8 mouse cellular contexts compared by ENCODE assay signal in genomic region chr12:116077855-116078366, GRCm38 (mm10). TPM values are rescaled to one million over a fixed set of nuclear protein-coding genes. Genes with fewer than 3 reads are reported as not detected.
DNase-seq lines count a peak whose midpoint lies in the region; ATAC-seq and TF ChIP-seq lines count a peak whose summit lies in the region.

No protein-coding gene starts in this region.

- no peaks in the 10 kb centered on the region for H3K36me3 ChIP-seq in kidney, postnatal 0 days (ENCODE audit: insufficient read depth, low read length)
- H3K36me3 ChIP-seq in embryonic facial prominence, embryonic 12.5 days = no peaks in the 10 kb centered on the region
- no peaks in the 10 kb centered on the region for H3K36me3 ChIP-seq in intestine, embryonic 16.5 days (ENCODE audit: control insufficient read depth, insufficient read depth, low read length)
- H3K36me3 ChIP-seq in neural tube, embryonic 12.5 days = no peaks in the 10 kb centered on the region

- H3K4me2 ChIP-seq in kidney, postnatal 0 days (ENCODE audit: low read length) = peak overlapping the region; percentile 91
- H3K4me2 ChIP-seq in embryonic facial prominence, embryonic 12.5 days (replicated peaks) = peak overlapping the region; percentile 92
- peak overlapping the region; percentile 93 for H3K4me2 ChIP-seq in intestine, embryonic 16.5 days (ENCODE audit: low read depth, low read length)
- H3K4me2 ChIP-seq in neural tube, embryonic 12.5 days (replicated peaks) = peak overlapping the region; percentile 94

- ATAC-seq in kidney, postnatal 0 days (replicated peaks; ENCODE audit: low FRiP score, low read depth) = peak; percentile 39; the same call in 1 of the 2 replicates
- no peak for ATAC-seq in embryonic facial prominence, embryonic 12.5 days (ENCODE audit: insufficient number of reproducible peaks, insufficient read depth, low FRiP score, low TSS enrichment)
- ATAC-seq in intestine, embryonic 16.5 days = peak; percentile 84
- peak; percentile 78 for ATAC-seq in neural tube, embryonic 12.5 days (ENCODE audit: low FRiP score, low read depth)

- H3K4me1 ChIP-seq in kidney, postnatal 0 days (replicated peaks; ENCODE audit: insufficient read depth, low read length) = 0 out of 2 replicates have a peak, but pooled peaks cover 5% of the 10 kb centered on the region
- no peaks in the 10 kb centered on the region for H3K4me1 ChIP-seq in embryonic facial prominence, embryonic 12.5 days
- H3K4me1 ChIP-seq in intestine, embryonic 16.5 days (ENCODE audit: control insufficient read depth, insufficient read depth, low read length) = 0 out of 2 replicates have a peak, but pooled peaks cover 2% of the 10 kb centered on the region
- no peaks in the 10 kb centered on the region for H3K4me1 ChIP-seq in neural tube, embryonic 12.5 days

- H3K27me3 ChIP-seq in kidney, postnatal 0 days (ENCODE audit: insufficient read depth, low read length) = peaks cover 3% of the 10 kb centered on the region; the same call in 1 of the 2 replicates
- H3K27me3 ChIP-seq in embryonic facial prominence, embryonic 12.5 days = peaks cover 23% of the 10 kb centered on the region; the same call in 1 of the 2 replicates
- no peaks in the 10 kb centered on the region; the same call in 1 of the 2 replicates for H3K27me3 ChIP-seq in intestine, embryonic 16.5 days (replicated peaks; ENCODE audit: control insufficient read depth, insufficient read depth, low read length)
- peaks cover 15% of the 10 kb centered on the region for H3K27me3 ChIP-seq in neural tube, embryonic 12.5 days (replicated peaks)

- no peak for DNase-seq in kidney, postnatal 0 days (ENCODE audit: low spot score)
- no peak for DNase-seq in kidney, adult 11 months
- DNase-seq in spleen, postnatal 36 days (ENCODE audit: low spot score in 2 of 2) = no peak
- DNase-seq in retina, postnatal 1 day = no peak
- DNase-seq in embryo, embryonic 10.5 days (ENCODE audit: low spot score) = no peak

- no peak overlapping the region for H3K27ac ChIP-seq in kidney, postnatal 0 days
- no peak overlapping the region for H3K27ac ChIP-seq in embryonic facial prominence, embryonic 12.5 days
- H3K27ac ChIP-seq in intestine, embryonic 16.5 days (ENCODE audit: low read length) = no peak overlapping the region
- no peak overlapping the region for H3K27ac ChIP-seq in neural tube, embryonic 12.5 days

- no peak for TF ChIP-seq CTCF in kidney, postnatal 0 days (IDR thresholded peaks at IDR 0.05; ENCODE audit: low read depth)

- under 1% methylated on average over 24 of the region's 24 CpGs for WGBS in kidney, postnatal 0 days
- WGBS in embryonic facial prominence, embryonic 12.5 days = under 1% methylated on average over 24 of the region's 24 CpGs
- WGBS in intestine, embryonic 16.5 days = under 1% methylated on average over 24 of the region's 24 CpGs
- WGBS in neural tube, embryonic 12.5 days = under 1% methylated on average over 24 of the region's 24 CpGs

- peak overlapping the region; percentile 44; the same call in 1 of the 2 replicates for H3K9ac ChIP-seq in kidney, postnatal 0 days (ENCODE audit: low read depth, low read length)
- peak overlapping the region; percentile 61 for H3K9ac ChIP-seq in embryonic facial prominence, embryonic 12.5 days
- H3K9ac ChIP-seq in intestine, embryonic 16.5 days (ENCODE audit: low read depth, low read length) = peak overlapping the region; percentile 70
- H3K9ac ChIP-seq in neural tube, embryonic 12.5 days = peak overlapping the region; percentile 62

- H3K9me3 ChIP-seq in kidney, postnatal 0 days (replicated peaks; ENCODE audit: low read length) = no peaks in the 10 kb centered on the region
- H3K9me3 ChIP-seq in embryonic facial prominence, embryonic 12.5 days = no peaks in the 10 kb centered on the region
- H3K9me3 ChIP-seq in intestine, embryonic 16.5 days (ENCODE audit: control insufficient read depth, low read length) = no peaks in the 10 kb centered on the region
- no peaks in the 10 kb centered on the region for H3K9me3 ChIP-seq in neural tube, embryonic 12.5 days

- peak overlapping the region; percentile 50 for H3K4me3 ChIP-seq in kidney, postnatal 0 days (replicated peaks; ENCODE audit: low read depth, low read length)
- peak overlapping the region; percentile 48 for H3K4me3 ChIP-seq in embryonic facial prominence, embryonic 12.5 days
- peak overlapping the region; percentile 64 for H3K4me3 ChIP-seq in intestine, embryonic 16.5 days (ENCODE audit: low read length)
- H3K4me3 ChIP-seq in neural tube, embryonic 12.5 days = peak overlapping the region; percentile 52

RNA-seq across cellular contexts. Expression of gene Vipr2, which starts 0.4 kb away (rescaled TPM):
- 0.54 and 0.59 TPM in 2 replicates for polyA plus RNA-seq in kidney, postnatal 0 days (2015; fragmentation: Nextera tagmentation; extraction: Ambion mirVana)
- polyA plus RNA-seq in embryonic facial prominence, embryonic 12.5 days (2016; fragmentation: Nextera tagmentation; extraction: Ambion mirVana) = 2.1 and 2.2 TPM in 2 replicates
- 2.8 and 3.4 TPM in 2 replicates for polyA plus RNA-seq in intestine, embryonic 16.5 days (2015; fragmentation: Nextera tagmentation; extraction: Ambion mirVana)
- 0.63 and 0.85 TPM in 2 replicates for polyA plus RNA-seq in neural tube, embryonic 12.5 days (2016; fragmentation: Nextera tagmentation; extraction: Ambion mirVana)

RNA-seq across cellular contexts. Expression of gene Zfp386, which starts 30.4 kb away (rescaled TPM):
- polyA plus RNA-seq in kidney, postnatal 0 days (2015; fragmentation: Nextera tagmentation; extraction: Ambion mirVana) = 47.0 and 47.5 TPM in 2 replicates
- polyA plus RNA-seq in embryonic facial prominence, embryonic 12.5 days (2016; fragmentation: Nextera tagmentation; extraction: Ambion mirVana) = 61.1 and 62.5 TPM in 2 replicates
- polyA plus RNA-seq in intestine, embryonic 16.5 days (2015; fragmentation: Nextera tagmentation; extraction: Ambion mirVana) = 25.7 and 28.4 TPM in 2 replicates
- polyA plus RNA-seq in neural tube, embryonic 12.5 days (2016; fragmentation: Nextera tagmentation; extraction: Ambion mirVana) = 58.1 and 64.8 TPM in 2 replicates
